Mouse (Mus musculus): ENCODE data around the gene Il22ra1. TPM values are rescaled to one million over a fixed set of nuclear protein-coding genes. Genes with fewer than 3 reads are reported as not detected.

Il22ra1 gene
- polyA plus RNA-seq, 1 experiment from 2014 or later, result not detected

GRCm38 (mm10) chr4:135759356-135759976 lies 31.5 kb downstream of the Il22ra1 start, which contains the start of gene Myom3:
Gene Myom3, plus strand, starts transcription at chr4:135759715.
- Histone ChIP-seq H3K4me1 (replicated peaks) (peaks cover 11% of the 10 kb centered on the region), H3K27me3 (peaks cover 5% of the 10 kb centered on the region; the same call in 1 of the 2 replicates), H3K36me3 (no peaks in the 10 kb centered on the region), H3K27ac (no peak within 1 kb of the TSS), H3K4me3 (replicated peaks) (no peak within 1 kb of the TSS), H3K9me3 (peaks cover 3% of the 10 kb centered on the region; the same call in 1 of the 2 replicates), H3K9ac (replicated peaks) (no peak within 1 kb of the TSS), H3K4me2 (replicated peaks) (no peak within 1 kb of the TSS)
- ATAC-seq, result no peak
- WGBS, result 61% methylated on average over 10 of the region's 10 CpGs

GRCm38 (mm10) chr4:135761048-135761447 lies 33.1 kb downstream of the Il22ra1 start:
- no peak overlapping the region for H3K4me2 ChIP-seq (replicated peaks)
- H3K4me3 ChIP-seq (replicated peaks), result no peak overlapping the region
- peaks cover 5% of the 10 kb centered on the region; the same call in 1 of the 2 replicates for H3K27me3 ChIP-seq
- H3K9me3 ChIP-seq, result no peaks in the 10 kb centered on the region
- H3K9ac ChIP-seq (replicated peaks), result no peak overlapping the region
- no peak for ATAC-seq
- H3K4me1 ChIP-seq (replicated peaks), result peaks cover 11% of the 10 kb centered on the region
- no peak overlapping the region for H3K27ac ChIP-seq
- no peaks in the 10 kb centered on the region for H3K36me3 ChIP-seq
- 76% methylated on average over 8 of the region's 8 CpGs for WGBS

- Histone ChIP-seq H3K9ac (replicated peaks) (no peak overlapping the region), H3K9me3 (no peaks in the 10 kb centered on the region), H3K27me3 (peaks cover 5% of the 10 kb centered on the region; the same call in 1 of the 2 replicates), H3K4me1 (replicated peaks) (peaks cover 11% of the 10 kb centered on the region), H3K4me2 (replicated peaks) (no peak overlapping the region), H3K36me3 (no peaks in the 10 kb centered on the region), H3K27ac (no peak overlapping the region), H3K4me3 (replicated peaks) (no peak overlapping the region)
- ATAC-seq, result no peak
- 89% methylated on average over 7 of the region's 7 CpGs for WGBS
Measured at GRCm38 (mm10) chr4:135761569-135761968, 33.6 kb downstream of the Il22ra1 start.

- Histone ChIP-seq H3K9me3 (no peaks in the 10 kb centered on the region), H3K4me2 (replicated peaks) (peak overlapping the region; percentile 52), H3K27ac (no peak overlapping the region), H3K36me3 (no peaks in the 10 kb centered on the region), H3K27me3 (peaks cover 5% of the 10 kb centered on the region; the same call in 1 of the 2 replicates), H3K4me3 (replicated peaks) (peak overlapping the region; percentile 26), H3K9ac (replicated peaks) (no peak overlapping the region), H3K4me1 (replicated peaks) (peaks cover 11% of the 10 kb centered on the region)
- peak; percentile 79 for ATAC-seq
- 9% methylated on average over 19 of the region's 19 CpGs for WGBS
Measured at GRCm38 (mm10) chr4:135762251-135762906, 34.4 kb downstream of the Il22ra1 start.

- Histone ChIP-seq H3K27ac (no peak overlapping the region), H3K36me3 (no peaks in the 10 kb centered on the region)
Measured at GRCm38 (mm10) chr4:135764700-135765099, 36.7 kb downstream of the Il22ra1 start.

GRCm38 (mm10) chr4:135765707-135766106 lies 37.7 kb downstream of the Il22ra1 start:
- Histone ChIP-seq H3K27me3 (peaks cover 5% of the 10 kb centered on the region; the same call in 1 of the 2 replicates), H3K4me1 (replicated peaks) (peaks cover 7% of the 10 kb centered on the region), H3K36me3 (no peaks in the 10 kb centered on the region), H3K9me3 (no peaks in the 10 kb centered on the region), H3K27ac (no peak overlapping the region), H3K4me3 (replicated peaks) (no peak overlapping the region), H3K9ac (replicated peaks) (no peak overlapping the region), H3K4me2 (replicated peaks) (no peak overlapping the region)
- WGBS, result 79% methylated on average over 8 of the region's 8 CpGs
- no peak for ATAC-seq

More at GRCm38 (mm10) chr4:135764700-135765099, 36.7 kb downstream of the Il22ra1 start:
- Histone ChIP-seq H3K4me2 (replicated peaks) (no peak overlapping the region), H3K27me3 (peaks cover 5% of the 10 kb centered on the region; the same call in 1 of the 2 replicates), H3K9ac (replicated peaks) (no peak overlapping the region), H3K4me1 (replicated peaks) (peaks cover 7% of the 10 kb centered on the region), H3K9me3 (no peaks in the 10 kb centered on the region), H3K4me3 (replicated peaks) (no peak overlapping the region)
- ATAC-seq, result no peak
- 91% methylated on average over 12 of the region's 13 CpGs for WGBS

GRCm38 (mm10) chr4:135766976-135767375 lies 39.0 kb downstream of the Il22ra1 start:
- 89% methylated on average over 3 of the region's 3 CpGs for WGBS
- Histone ChIP-seq H3K4me3 (replicated peaks) (no peak overlapping the region), H3K9me3 (no peaks in the 10 kb centered on the region), H3K27me3 (no peaks in the 10 kb centered on the region), H3K9ac (replicated peaks) (no peak overlapping the region), H3K36me3 (no peaks in the 10 kb centered on the region), H3K27ac (no peak overlapping the region), H3K4me2 (replicated peaks) (no peak overlapping the region), H3K4me1 (replicated peaks) (peaks cover 5% of the 10 kb centered on the region)
- no peak for ATAC-seq

- Histone ChIP-seq H3K4me2 (replicated peaks) (no peak overlapping the region), H3K27me3 (no peaks in the 10 kb centered on the region), H3K36me3 (no peaks in the 10 kb centered on the region), H3K4me1 (replicated peaks) (no peaks in the 10 kb centered on the region), H3K9ac (replicated peaks) (no peak overlapping the region), H3K27ac (no peak overlapping the region), H3K4me3 (replicated peaks) (no peak overlapping the region), H3K9me3 (no peaks in the 10 kb centered on the region)
- ATAC-seq, result no peak
- 64% methylated on average over 14 of the region's 14 CpGs for WGBS
Measured at GRCm38 (mm10) chr4:135768572-135769526, 40.9 kb downstream of the Il22ra1 start.

GRCm38 (mm10) chr4:135770611-135771305 lies 42.8 kb downstream of the Il22ra1 start:
- Histone ChIP-seq H3K9ac (replicated peaks) (no peak overlapping the region), H3K27ac (no peak overlapping the region), H3K4me3 (replicated peaks) (no peak overlapping the region), H3K4me2 (replicated peaks) (no peak overlapping the region), H3K4me1 (replicated peaks) (no peaks in the 10 kb centered on the region), H3K27me3 (no peaks in the 10 kb centered on the region), H3K9me3 (no peaks in the 10 kb centered on the region), H3K36me3 (no peaks in the 10 kb centered on the region)
- 87% methylated on average over 18 of the region's 18 CpGs for WGBS
- ATAC-seq, result no peak

GRCm38 (mm10) chr4:135771592-135771991 lies 43.6 kb downstream of the Il22ra1 start:
- H3K27me3 ChIP-seq, result no peaks in the 10 kb centered on the region
- H3K4me2 ChIP-seq (replicated peaks), result no peak overlapping the region
- H3K27ac ChIP-seq, result no peak overlapping the region
- H3K36me3 ChIP-seq, result no peaks in the 10 kb centered on the region
- H3K4me3 ChIP-seq (replicated peaks), result no peak overlapping the region
- H3K4me1 ChIP-seq (replicated peaks), result no peaks in the 10 kb centered on the region
- H3K9ac ChIP-seq (replicated peaks), result no peak overlapping the region
- H3K9me3 ChIP-seq, result no peaks in the 10 kb centered on the region
- ATAC-seq, result no peak
- WGBS, result 82% methylated on average over 6 of the region's 6 CpGs

GRCm38 (mm10) chr4:135772671-135773070 lies 44.7 kb downstream of the Il22ra1 start:
- H3K9ac ChIP-seq (replicated peaks), result no peak overlapping the region
- ATAC-seq, result no peak

More at GRCm38 (mm10) chr4:135772671-135773070, 44.7 kb downstream of the Il22ra1 start:
- H3K27me3 ChIP-seq, result no peaks in the 10 kb centered on the region
- H3K9me3 ChIP-seq, result no peaks in the 10 kb centered on the region
- H3K36me3 ChIP-seq, result no peaks in the 10 kb centered on the region
- no peak overlapping the region for H3K4me2 ChIP-seq (replicated peaks)
- no peak overlapping the region for H3K27ac ChIP-seq
- H3K4me3 ChIP-seq (replicated peaks), result no peak overlapping the region
- WGBS, result 64% methylated on average over 4 of the region's 4 CpGs
- no peaks in the 10 kb centered on the region for H3K4me1 ChIP-seq (replicated peaks)

All from midbrain, embryonic 13.5 days (tissue).